Mouse (Mus musculus) lung, embryonic 14.5 days (tissue): ENCODE data around the gene Catsper2. TPM values are rescaled to one million over a fixed set of nuclear protein-coding genes. Genes with fewer than 3 reads are reported as not detected.

ENCODE experiments used
- ATAC-seq: fragments of 200-750 bp; cut with Nextera tagmentation; 2 replicates; pipeline ENCODE4 v1.8.0; 2017; ENCODE audit warnings: mild to moderate bottlenecking, moderate TSS enrichment, moderate library complexity; ENCODE audit not compliant: insufficient read depth
- DNase-seq: peaks from one replicate; pipeline ENCODE4 v3.0.0-alpha.2; 2015
- H3K27ac ChIP-seq: fragments of 300-500 bp; sonication (generic); 2 replicates; pipeline ENCODE4 v1.5.1; 2014; ENCODE audit warnings: low read depth, mild to moderate bottlenecking, moderate library complexity
- H3K27me3 ChIP-seq: fragments of 300-500 bp; sonication (generic); 2 replicates; pipeline ENCODE4 v1.6.1; 2014; ENCODE audit warnings: low read length, control low read depth; ENCODE audit not compliant: insufficient read depth
- H3K36me3 ChIP-seq: fragments of 300-500 bp; sonication (generic); 2 replicates; pipeline ENCODE4 v1.6.1; 2014; ENCODE audit warnings: control low read depth; ENCODE audit not compliant: insufficient read depth
- H3K4me1 ChIP-seq: fragments of 300-500 bp; sonication (generic); 2 replicates; pipeline ENCODE4 v1.6.1; 2014; ENCODE audit warnings: antibody characterized with exemption, control low read depth; ENCODE audit not compliant: insufficient read depth
- H3K4me2 ChIP-seq: fragments of 300-500 bp; sonication (generic); 2 replicates; pipeline ENCODE4 v1.6.1; 2014; ENCODE audit warnings: mild to moderate bottlenecking
- H3K4me3 ChIP-seq: fragments of 300-500 bp; sonication (generic); 2 replicates; pipeline ENCODE4 v1.5.1; 2014; ENCODE audit warnings: low read depth, low read length
- H3K9ac ChIP-seq: fragments of 300-500 bp; sonication (generic); 2 replicates; pipeline ENCODE4 v1.6.1; 2014
- H3K9me3 ChIP-seq: fragments of 300-500 bp; sonication (generic); 2 replicates; pipeline ENCODE4 v1.6.1; 2016; ENCODE audit warnings: low read depth, low read length, control low read depth
- CTCF ChIP-seq: IDR thresholded peaks from 2 replicates; pipeline ENCODE4 v1.5.1; 2016; ENCODE audit warnings: antibody characterized with exemption, low read depth
- WGBS: fragments of 180-500 bp; shearing (Covaris S2); extraction: QIAGEN DNeasy Blood & Tissue Kit; methylation state at CpG from one replicate; pipeline ENCODE4 v1.1.7; 2014; 5-methylcytosine and 5-hydroxymethylcytosine counted together
- polyA plus RNA-seq: library from polyadenylated mRNA; unstranded; fragments of >200 nt; fragmentation: Nextera tagmentation; extraction: Ambion mirVana; gene quantifications from 2 replicates; pipeline ENCODE4 v1.2.1, GENCODE M21; 2014

Catsper2 gene
- polyA plus RNA-seq, 1 experiment from 2014 or later = 2.6 TPM

GRCm38 (mm10) chr2:121452361-121452760 lies 38.8 kb upstream of the Catsper2 start:
- Histone ChIP-seq H3K27ac (no peak overlapping the region), H3K27me3 (no peaks in the 10 kb centered on the region), H3K4me2 (no peak overlapping the region), H3K4me1 (peaks cover 4% of the 10 kb centered on the region; the same call in 1 of the 2 replicates), H3K4me3 (no peak overlapping the region), H3K36me3 (peaks cover 32% of the 10 kb centered on the region), H3K9ac (peak overlapping the region; percentile 13; the same call in 1 of the 2 replicates), H3K9me3 (no peaks in the 10 kb centered on the region)
- DNase-seq = no peak
- 77% methylated on average over 4 of the region's 4 CpGs for WGBS
- ATAC-seq = no peak
- TF ChIP-seq CTCF = no peak

DNA sequence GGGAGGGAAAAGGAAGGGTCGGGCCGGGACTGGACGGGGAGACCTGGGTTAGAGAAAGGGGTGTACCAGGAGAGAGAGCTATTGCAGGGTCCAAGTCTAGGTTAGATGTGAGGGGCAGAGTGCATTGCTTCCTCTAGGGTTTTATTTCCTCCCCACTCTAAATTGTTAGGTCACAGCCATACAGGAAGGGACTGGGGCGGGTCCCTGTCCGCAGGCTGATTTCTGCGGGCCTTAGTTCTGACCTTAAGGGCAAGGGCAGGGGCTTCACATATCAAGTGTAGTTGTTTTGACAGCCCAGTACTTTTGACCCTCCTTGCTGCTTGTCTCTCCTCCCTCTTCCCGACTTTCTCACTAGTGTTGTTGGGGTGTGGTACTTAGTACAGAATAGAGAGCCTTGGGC lies 36.5 kb upstream of the Catsper2 start:
- Histone ChIP-seq H3K4me1 (0 out of 2 replicates have a peak, but pooled peaks cover 4% of the 10 kb centered on the region), H3K27ac (peak overlapping the region; percentile 95), H3K27me3 (no peaks in the 10 kb centered on the region), H3K36me3 (peaks cover 32% of the 10 kb centered on the region), H3K4me3 (peak overlapping the region; percentile 99), H3K4me2 (peak overlapping the region; percentile 89), H3K9me3 (no peaks in the 10 kb centered on the region), H3K9ac (peak overlapping the region; percentile 94)
- DNase-seq (peak; percentile 24), ATAC-seq (0 out of 2 replicates have a peak, but pooled peaks have one; percentile 5)
- under 1% methylated on average over 7 of the region's 7 CpGs for WGBS
- no peak; the same call in 1 of the 2 replicates for TF ChIP-seq CTCF

- peak overlapping the region; percentile 99 for H3K4me3 ChIP-seq
- peak; percentile 56 for ATAC-seq
- peak overlapping the region; percentile 94 for H3K9ac ChIP-seq
- peak overlapping the region; percentile 89 for H3K4me2 ChIP-seq
- peak overlapping the region; percentile 95 for H3K27ac ChIP-seq
- no peaks in the 10 kb centered on the region for H3K27me3 ChIP-seq
- no peak for TF ChIP-seq CTCF
- H3K4me1 ChIP-seq = 0 out of 2 replicates have a peak, but pooled peaks cover 4% of the 10 kb centered on the region
- WGBS = 0% methylated on average over 52 of the region's 54 CpGs
- no peaks in the 10 kb centered on the region for H3K9me3 ChIP-seq
- peaks cover 32% of the 10 kb centered on the region for H3K36me3 ChIP-seq
- no peak for DNase-seq
Measured at GRCm38 (mm10) chr2:121449545-121450011, 36.0 kb upstream of the Catsper2 start.

DNA sequence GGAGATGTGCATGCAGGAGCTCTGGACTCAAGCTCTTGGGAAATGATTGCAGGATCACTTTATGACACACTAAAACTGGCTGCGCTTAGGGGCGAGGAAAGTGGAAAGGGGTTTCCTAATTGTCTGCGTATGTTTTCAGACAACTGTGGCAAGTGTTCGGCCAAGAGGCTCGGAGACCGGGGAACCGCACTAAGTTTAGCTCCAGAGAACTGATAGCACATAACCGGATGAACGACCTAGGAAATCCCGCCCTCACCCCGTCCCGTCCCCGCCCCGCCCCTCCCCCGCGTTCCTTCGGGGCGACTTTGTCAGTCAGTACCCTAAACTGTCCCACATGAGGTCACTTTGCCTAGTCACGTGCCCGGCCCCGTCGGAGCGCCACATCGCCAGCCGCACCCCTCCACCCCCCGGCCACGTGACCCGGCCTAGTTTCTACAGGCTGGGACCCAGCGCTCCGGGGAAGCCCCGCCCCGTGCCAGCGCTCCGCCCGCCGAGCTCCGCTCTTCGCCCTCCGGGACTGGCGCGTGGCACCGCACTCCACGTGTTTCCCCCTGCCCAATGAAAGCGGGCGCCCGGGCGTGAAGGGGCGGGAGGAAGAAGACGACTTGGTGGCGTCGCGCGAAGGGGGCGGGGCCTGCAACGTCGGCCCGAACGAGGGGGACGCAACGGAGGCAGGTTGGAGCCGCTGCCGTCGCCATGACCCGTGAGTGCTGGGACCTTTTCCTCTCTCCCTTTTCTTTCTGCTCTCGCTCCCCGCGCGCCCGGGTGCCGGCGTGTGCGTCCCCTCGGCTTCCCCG lies 35.3 kb upstream of the Catsper2 start, which contains the start of gene Serf2:
Serf2 (plus strand) TSS at position 457 of the 797 bp plus-strand sequence.
- DNase-seq (peak; percentile 99), ATAC-seq (peak; percentile 97)
- no peak for TF ChIP-seq CTCF
- Histone ChIP-seq H3K36me3 (peaks cover 29% of the 10 kb centered on the region), H3K4me2 (peak within 1 kb of the TSS; percentile 89), H3K4me3 (peak within 1 kb of the TSS; percentile 99), H3K27ac (peak within 1 kb of the TSS; percentile 97), H3K4me1 (0 out of 2 replicates have a peak, but pooled peaks cover 4% of the 10 kb centered on the region), H3K27me3 (no peaks in the 10 kb centered on the region), H3K9me3 (no peaks in the 10 kb centered on the region), H3K9ac (peak within 1 kb of the TSS; percentile 94)
- 1% methylated on average over 71 of the region's 74 CpGs for WGBS

GRCm38 (mm10) chr2:121448136-121448535 lies 34.5 kb upstream of the Catsper2 start:
- Histone ChIP-seq H3K4me2 (peak overlapping the region; percentile 86), H3K36me3 (peaks cover 21% of the 10 kb centered on the region), H3K4me3 (peak overlapping the region; percentile 99), H3K9ac (peak overlapping the region; percentile 62), H3K27me3 (no peaks in the 10 kb centered on the region), H3K27ac (peak overlapping the region; percentile 97), H3K9me3 (no peaks in the 10 kb centered on the region), H3K4me1 (peaks cover 5% of the 10 kb centered on the region; the same call in 1 of the 2 replicates)
- peak; percentile 80 for DNase-seq
- TF ChIP-seq CTCF = peak; percentile 31
- ATAC-seq = no peak
- 11% methylated on average over 9 of the region's 9 CpGs for WGBS

GRCm38 (mm10) chr2:121447006-121447405 lies 33.4 kb upstream of the Catsper2 start:
- Histone ChIP-seq H3K4me3 (no peak overlapping the region), H3K36me3 (peaks cover 10% of the 10 kb centered on the region), H3K9ac (no peak overlapping the region), H3K4me2 (no peak overlapping the region), H3K4me1 (peaks cover 8% of the 10 kb centered on the region), H3K27ac (no peak overlapping the region), H3K9me3 (no peaks in the 10 kb centered on the region), H3K27me3 (no peaks in the 10 kb centered on the region; the same call in 1 of the 2 replicates)
- 75% methylated on average over 3 of the region's 3 CpGs for WGBS
- DNase-seq (no peak), ATAC-seq (no peak)
- no peak for TF ChIP-seq CTCF

DNA sequence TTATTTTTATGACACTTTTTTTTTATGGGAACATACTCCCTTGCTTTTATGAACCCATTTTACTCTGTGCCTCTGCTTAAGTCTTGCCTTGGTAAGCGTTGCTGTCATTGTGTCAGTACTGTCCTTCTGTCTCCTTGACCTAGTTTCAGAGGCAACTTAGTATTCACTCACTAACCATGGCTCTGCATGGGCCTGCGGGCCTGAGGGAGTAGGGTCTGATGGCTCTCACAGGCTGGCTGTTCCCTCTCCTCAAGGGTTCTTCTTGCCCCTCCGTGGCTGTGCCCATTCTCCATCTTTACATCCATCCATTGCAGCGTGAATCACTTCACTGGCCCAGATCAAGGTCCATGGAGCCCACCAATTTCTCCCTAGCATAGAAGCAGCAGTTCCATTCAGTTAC lies 32.9 kb upstream of the Catsper2 start:
- Histone ChIP-seq H3K4me2 (no peak overlapping the region), H3K9me3 (no peaks in the 10 kb centered on the region), H3K27me3 (no peaks in the 10 kb centered on the region; the same call in 1 of the 2 replicates), H3K36me3 (peaks cover 7% of the 10 kb centered on the region), H3K4me3 (no peak overlapping the region), H3K9ac (no peak overlapping the region), H3K4me1 (peaks cover 8% of the 10 kb centered on the region), H3K27ac (no peak overlapping the region)
- no peak for ATAC-seq
- no peak for TF ChIP-seq CTCF
- WGBS = 83% methylated on average over 4 of the region's 4 CpGs
- no peak for DNase-seq
